In the genomic region with DNA sequence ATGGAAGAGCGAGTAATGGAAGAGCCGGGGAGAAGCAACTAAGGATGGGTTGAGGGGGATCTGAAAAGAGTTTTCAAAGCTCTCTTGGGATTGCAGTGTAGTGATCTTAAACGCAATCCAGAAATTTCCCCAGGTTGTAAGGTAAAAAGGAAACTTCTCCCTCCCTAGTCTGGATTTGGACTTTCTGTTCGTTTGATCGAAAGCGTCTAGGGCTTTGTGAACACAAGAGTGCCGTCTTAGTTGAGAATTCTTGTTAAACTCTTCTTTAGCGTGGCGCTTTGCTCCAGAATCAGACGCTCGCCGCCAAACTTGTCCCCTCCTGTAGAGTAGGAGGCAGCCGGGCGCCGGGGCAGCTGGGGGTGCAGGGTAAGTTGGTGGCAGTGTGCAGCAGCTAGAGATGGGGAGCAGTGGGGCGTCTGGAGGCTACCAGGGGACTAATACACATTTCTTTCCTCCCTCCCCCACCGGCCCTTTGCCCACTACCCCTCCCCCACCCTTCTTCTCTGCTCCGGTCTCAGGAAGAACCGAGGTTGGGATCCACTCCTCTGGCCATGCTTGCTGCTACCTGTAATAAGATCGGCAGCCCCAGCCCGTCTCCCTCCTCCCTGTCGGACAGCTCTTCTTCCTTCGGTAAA, we compare ENCODE assay signal across 9 mouse cellular contexts. TPM values are rescaled to one million over a fixed set of nuclear protein-coding genes. Genes with fewer than 3 reads are reported as not detected.
A peak's percentile ranks its signal among the peaks of the same experiment; 100 is the strongest.
DNase-seq lines count a peak whose midpoint lies in the region; ATAC-seq and TF ChIP-seq lines count a peak whose summit lies in the region.
"Had no signal": no experiment of that assay in that cellular context is flagged by ENCODE, and none has a peak within 500 bp of the region (broad histone marks: within the 10 kb centered on the region; RNA-seq: fewer than 3 reads in every experiment).

No protein-coding gene starts in this region.

- DNase-seq in liver, adult 2 months (ENCODE audit: extremely low read depth, low read depth, low spot score): no peak
- no peak for DNase-seq in liver
- DNase-seq in forebrain, embryonic 11.5 days (ENCODE audit: low spot score): peak; percentile 80
- DNase-seq in limb, embryonic 10.5 days (ENCODE audit: low spot score): peak; percentile 71
- no peak for DNase-seq in gastrocnemius, adult 18-20 months (ENCODE audit: low spot score)
- no peak for DNase-seq in thymus, postnatal 0 days (ENCODE audit: low spot score)

- 2% methylated on average over 23 of the region's 23 CpGs for WGBS in liver, adult 2 months
- 1% methylated on average over 22 of the region's 23 CpGs for WGBS in forebrain, embryonic 11.5 days
- WGBS in limb, embryonic 10.5 days: 1% methylated on average over 23 of the region's 23 CpGs
- 2% methylated on average over 23 of the region's 23 CpGs for WGBS in olfactory bulb, adult 2 months

- ATAC-seq in forebrain, embryonic 11.5 days (replicated peaks; ENCODE audit: low FRiP score): peak; percentile 37
- ATAC-seq in erythroid progenitor cell, adult 5-6 weeks (replicated peaks; ENCODE audit: low FRiP score, poor library complexity, severe bottlenecking): no peak

- no peaks in the 10 kb centered on the region for H3K9me3 ChIP-seq in forebrain, embryonic 11.5 days (ENCODE audit: control insufficient read depth, low read length)
- H3K9me3 ChIP-seq in limb, embryonic 10.5 days (replicated peaks): no peaks in the 10 kb centered on the region

- H3K4me1 ChIP-seq in liver, adult 2 months (ENCODE audit: control insufficient read depth, insufficient read depth, low read length): peaks cover 6% of the 10 kb centered on the region
- H3K4me1 ChIP-seq in forebrain, embryonic 11.5 days (replicated peaks; ENCODE audit: control insufficient read depth, insufficient read depth, low read length): peaks cover 4% of the 10 kb centered on the region; the same call in 1 of the 2 replicates
- H3K4me1 ChIP-seq in limb, embryonic 10.5 days: peaks cover 39% of the 10 kb centered on the region
- no peaks in the 10 kb centered on the region; the same call in 1 of the 2 replicates for H3K4me1 ChIP-seq in olfactory bulb, adult 2 months (ENCODE audit: control insufficient read depth, insufficient read depth, low read length)

- H3K4me3 ChIP-seq in liver, adult 2 months (ENCODE audit: insufficient read depth, low read depth, low read length): peak overlapping the region; percentile 21; the same call in 1 of the 2 replicates
- peak overlapping the region; percentile 57 for H3K4me3 ChIP-seq in forebrain, embryonic 11.5 days (ENCODE audit: low read depth, low read length)
- peak overlapping the region; percentile 62 for H3K4me3 ChIP-seq in limb, embryonic 10.5 days
- peak overlapping the region; percentile 65 for H3K4me3 ChIP-seq in olfactory bulb, adult 2 months (ENCODE audit: insufficient read depth, low read depth, low read length)

- TF ChIP-seq CTCF in liver, adult 2 months (IDR thresholded peaks at IDR 0.05; ENCODE audit: low read depth, low read length): no peak
- TF ChIP-seq CTCF in olfactory bulb, adult 2 months (IDR thresholded peaks at IDR 0.05; ENCODE audit: insufficient read depth, low read depth, low read length): no peak

- TF ChIP-seq POLR2A in liver, adult 2 months (IDR thresholded peaks at IDR 0.05; ENCODE audit: extremely low read depth, insufficient read depth, low read length): no peak
- TF ChIP-seq POLR2A in olfactory bulb, adult 2 months (IDR thresholded peaks at IDR 0.05; ENCODE audit: insufficient read depth, low read depth, low read length): no peak

- no peak overlapping the region for H3K27ac ChIP-seq in liver, adult 2 months (replicated peaks; ENCODE audit: insufficient read depth, low read depth, low read length)
- H3K27ac ChIP-seq in forebrain, embryonic 11.5 days (ENCODE audit: low read depth, low read length): peak overlapping the region; percentile 86
- H3K27ac ChIP-seq in limb, embryonic 10.5 days: peak overlapping the region; percentile 73; the same call in 1 of the 2 replicates
- peak overlapping the region; percentile 100 for H3K27ac ChIP-seq in olfactory bulb, adult 2 months (ENCODE audit: insufficient read depth, low read depth, low read length)

- H3K4me2 ChIP-seq in forebrain, embryonic 11.5 days (ENCODE audit: low read depth, low read length, severe bottlenecking): peak overlapping the region; percentile 80

- no peaks in the 10 kb centered on the region for H3K79me2 ChIP-seq in liver, adult 2 months (ENCODE audit: control insufficient read depth, insufficient read depth, low read length)

- no peaks in the 10 kb centered on the region for H3K36me3 ChIP-seq in liver, adult 2 months (ENCODE audit: control insufficient read depth, insufficient read depth, low read length)
- H3K36me3 ChIP-seq in forebrain, embryonic 11.5 days (ENCODE audit: control insufficient read depth, insufficient read depth, low read length): no peaks in the 10 kb centered on the region
- H3K36me3 ChIP-seq in limb, embryonic 10.5 days: no peaks in the 10 kb centered on the region

- peaks cover 31% of the 10 kb centered on the region for H3K27me3 ChIP-seq in liver, adult 2 months (ENCODE audit: control insufficient read depth, insufficient read depth, low read length)
- H3K27me3 ChIP-seq in forebrain, embryonic 11.5 days (ENCODE audit: control insufficient read depth, insufficient read depth, low read length): peaks cover 45% of the 10 kb centered on the region
- H3K27me3 ChIP-seq in limb, embryonic 10.5 days (ENCODE audit: low read depth, poor library complexity, severe bottlenecking): peaks cover 99% of the 10 kb centered on the region

- no peak overlapping the region for H3K9ac ChIP-seq in liver, adult 2 months (ENCODE audit: low read depth, low read length)
- peak overlapping the region; percentile 80 for H3K9ac ChIP-seq in forebrain, embryonic 11.5 days (ENCODE audit: low read length)

RNA-seq across cellular contexts. Expression of a gene that starts 1.8 kb away (rescaled TPM):
- not detected in 2 replicates for total RNA-seq in liver, adult 2 months (2014; rRNA removed)
- polyA plus RNA-seq in liver, adult 2 months (2012; rRNA removed): not detected in 2 replicates
- polyA plus RNA-seq in forebrain, embryonic 11.5 days (2014; fragmentation: Nextera tagmentation; extraction: Ambion mirVana): 21.5 and 24.0 TPM in 2 replicates
- 5.3 and 5.8 TPM in 2 replicates for polyA plus RNA-seq in limb, embryonic 10.5 days (2016; fragmentation: Nextera tagmentation; extraction: Ambion mirVana)
- polyA plus RNA-seq in olfactory bulb, adult 2 months (2012; ENCODE audit: insufficient read depth, insufficient read length, low replicate concordance, missing spikeins): not detected in 2 replicates
- not detected for total RNA-seq in gastrocnemius, adult 18-20 months (2021)
- total RNA-seq in erythroid progenitor cell, adult 5-6 weeks (2015; ENCODE audit: low replicate concordance): not detected in 2 replicates
- total RNA-seq in erythroid progenitor cell, adult 5-6 weeks (2017; ENCODE audit: low replicate concordance): not detected in 2 replicates
- polyA plus RNA-seq in thymus, postnatal 0 days (2015; fragmentation: Nextera tagmentation; extraction: Ambion mirVana): 0.07 TPM in 1 of 2 replicates, not detected in the other
- total RNA-seq: heart, adult 18-20 months had no signal

Comparison
In these comparisons a context has a peak if more than half of its experiments do, and no peak if none do; other contexts are left out.
1. DNase-seq: peak in forebrain, embryonic 11.5 days (single experiment) and limb, embryonic 10.5 days (single experiment); none in liver, adult 2 months (single experiment), liver (single experiment), gastrocnemius, adult 18-20 months (single experiment) and thymus, postnatal 0 days (single experiment).
2. Peak in every context shown above with its lines, with median percentiles within 50 percentile points of each other: H3K4me3 ChIP-seq.